8 mouse cellular contexts compared by ENCODE assay signal in genomic region chrX:74245107-74245506, GRCm38 (mm10). TPM values are rescaled to one million over a fixed set of nuclear protein-coding genes. Genes with fewer than 3 reads are reported as not detected.
DNase-seq lines count a peak whose midpoint lies in the region; ATAC-seq and TF ChIP-seq lines count a peak whose summit lies in the region.

No protein-coding gene starts in this region.

- no peak for DNase-seq in lung, adult 2 months
- DNase-seq in lung, postnatal 36 days, result no peak
- DNase-seq in ovary, postnatal 14 days (ENCODE audit: low spot score), result no peak
- DNase-seq in c-Kit-positive CD71-positive TER-119-positive erythroid progenitor cells, embryonic 14.5 days (ENCODE audit: low spot score), result no peak
- DNase-seq in cerebellum, adult 9-10 months, result no peak

- peak overlapping the region; percentile 79 for H3K4me3 ChIP-seq in lung, adult 2 months (replicated peaks; ENCODE audit: extremely low read depth, low read depth, low read length)
- H3K4me3 ChIP-seq in embryonic facial prominence, embryonic 12.5 days, result peak overlapping the region; percentile 57
- H3K4me3 ChIP-seq in intestine, embryonic 15.5 days (replicated peaks), result peak overlapping the region; percentile 49
- peak overlapping the region; percentile 58 for H3K4me3 ChIP-seq in neural tube, embryonic 13.5 days

- no peak for TF ChIP-seq CTCF in lung, adult 2 months (IDR thresholded peaks at IDR 0.05; ENCODE audit: insufficient read depth, low read length)

- TF ChIP-seq POLR2A in lung, adult 2 months (IDR thresholded peaks at IDR 0.05; ENCODE audit: borderline replicate concordance, extremely low read depth, low read depth, low read length), result no peak

- H3K36me3 ChIP-seq in embryonic facial prominence, embryonic 12.5 days, result peaks cover 29% of the 10 kb centered on the region
- 0 out of 2 replicates have a peak, but pooled peaks cover 3% of the 10 kb centered on the region for H3K36me3 ChIP-seq in intestine, embryonic 15.5 days
- peaks cover 33% of the 10 kb centered on the region for H3K36me3 ChIP-seq in neural tube, embryonic 13.5 days

- no peaks in the 10 kb centered on the region; the same call in 1 of the 2 replicates for H3K4me1 ChIP-seq in lung, adult 2 months (ENCODE audit: control insufficient read depth, insufficient read depth, low read length)
- H3K4me1 ChIP-seq in embryonic facial prominence, embryonic 12.5 days, result peaks cover 8% of the 10 kb centered on the region; the same call in 1 of the 2 replicates
- H3K4me1 ChIP-seq in intestine, embryonic 15.5 days (replicated peaks), result no peaks in the 10 kb centered on the region
- H3K4me1 ChIP-seq in neural tube, embryonic 13.5 days (replicated peaks), result peaks cover 25% of the 10 kb centered on the region

- no peaks in the 10 kb centered on the region for H3K9me3 ChIP-seq in embryonic facial prominence, embryonic 12.5 days
- no peaks in the 10 kb centered on the region for H3K9me3 ChIP-seq in intestine, embryonic 15.5 days
- no peaks in the 10 kb centered on the region for H3K9me3 ChIP-seq in neural tube, embryonic 13.5 days

- H3K9ac ChIP-seq in embryonic facial prominence, embryonic 12.5 days, result peak overlapping the region; percentile 80
- peak overlapping the region; percentile 58 for H3K9ac ChIP-seq in intestine, embryonic 15.5 days
- peak overlapping the region; percentile 85 for H3K9ac ChIP-seq in neural tube, embryonic 13.5 days

- H3K27me3 ChIP-seq in embryonic facial prominence, embryonic 12.5 days, result no peaks in the 10 kb centered on the region
- no peaks in the 10 kb centered on the region for H3K27me3 ChIP-seq in intestine, embryonic 15.5 days (replicated peaks)
- no peaks in the 10 kb centered on the region for H3K27me3 ChIP-seq in neural tube, embryonic 13.5 days

- peak overlapping the region; percentile 59 for H3K4me2 ChIP-seq in embryonic facial prominence, embryonic 12.5 days (replicated peaks)
- H3K4me2 ChIP-seq in intestine, embryonic 15.5 days (replicated peaks), result peak overlapping the region; percentile 55
- peak overlapping the region; percentile 61 for H3K4me2 ChIP-seq in neural tube, embryonic 13.5 days

- H3K27ac ChIP-seq in embryonic facial prominence, embryonic 12.5 days, result peak overlapping the region; percentile 92
- peak overlapping the region; percentile 73 for H3K27ac ChIP-seq in intestine, embryonic 15.5 days
- peak overlapping the region; percentile 90 for H3K27ac ChIP-seq in neural tube, embryonic 13.5 days (replicated peaks)

- no peak for ATAC-seq in embryonic facial prominence, embryonic 12.5 days (ENCODE audit: insufficient number of reproducible peaks, insufficient read depth, low FRiP score, low TSS enrichment)
- no peak for ATAC-seq in intestine, embryonic 15.5 days
- no peak for ATAC-seq in neural tube, embryonic 13.5 days (ENCODE audit: low read depth)

- 28% methylated on average over 1 of the region's 1 CpGs for WGBS in lung, adult 2 months
- 27% methylated on average over 1 of the region's 1 CpGs for WGBS in embryonic facial prominence, embryonic 12.5 days
- 21% methylated on average over 1 of the region's 1 CpGs for WGBS in intestine, embryonic 15.5 days
- WGBS in neural tube, embryonic 13.5 days, result 37% methylated on average over 1 of the region's 1 CpGs

RNA-seq across cellular contexts. Expression of gene Flna, which starts 4.5 kb away (rescaled TPM):
- polyA plus RNA-seq in lung, adult 2 months (2012; rRNA removed), result 579 and 648 TPM in 2 replicates
- 359 and 360 TPM in 2 replicates for polyA plus RNA-seq in embryonic facial prominence, embryonic 12.5 days (2016; fragmentation: Nextera tagmentation; extraction: Ambion mirVana)
- 274 and 316 TPM in 2 replicates for polyA plus RNA-seq in intestine, embryonic 15.5 days (2015; fragmentation: Nextera tagmentation; extraction: Ambion mirVana)
- 90.3 and 102 TPM in 2 replicates for polyA plus RNA-seq in neural tube, embryonic 13.5 days (2015; fragmentation: Nextera tagmentation; extraction: Ambion mirVana)

RNA-seq across cellular contexts. Expression of gene Emd, which starts 9.4 kb away (rescaled TPM):
- polyA plus RNA-seq in lung, adult 2 months (2012; rRNA removed), result 63.1 and 63.9 TPM in 2 replicates
- 21.9 and 24.4 TPM in 2 replicates for polyA plus RNA-seq in embryonic facial prominence, embryonic 12.5 days (2016; fragmentation: Nextera tagmentation; extraction: Ambion mirVana)
- 21.7 and 25.7 TPM in 2 replicates for polyA plus RNA-seq in intestine, embryonic 15.5 days (2015; fragmentation: Nextera tagmentation; extraction: Ambion mirVana)
- 16.3 and 16.6 TPM in 2 replicates for polyA plus RNA-seq in neural tube, embryonic 13.5 days (2015; fragmentation: Nextera tagmentation; extraction: Ambion mirVana)

RNA-seq across cellular contexts. Expression of gene Rpl10, which starts 25.5 kb away (rescaled TPM):
- 1,085 and 1,289 TPM in 2 replicates for polyA plus RNA-seq in lung, adult 2 months (2012; rRNA removed)
- 745 and 775 TPM in 2 replicates for polyA plus RNA-seq in embryonic facial prominence, embryonic 12.5 days (2016; fragmentation: Nextera tagmentation; extraction: Ambion mirVana)
- polyA plus RNA-seq in intestine, embryonic 15.5 days (2015; fragmentation: Nextera tagmentation; extraction: Ambion mirVana), result 818 and 879 TPM in 2 replicates
- 582 and 609 TPM in 2 replicates for polyA plus RNA-seq in neural tube, embryonic 13.5 days (2015; fragmentation: Nextera tagmentation; extraction: Ambion mirVana)

RNA-seq across cellular contexts. Expression of gene Taz, which starts 36.6 kb away (rescaled TPM):
- polyA plus RNA-seq in lung, adult 2 months (2012; rRNA removed), result 99.6 and 108 TPM in 2 replicates
- polyA plus RNA-seq in embryonic facial prominence, embryonic 12.5 days (2016; fragmentation: Nextera tagmentation; extraction: Ambion mirVana), result 84.4 and 85.7 TPM in 2 replicates
- 74.9 and 81.1 TPM in 2 replicates for polyA plus RNA-seq in intestine, embryonic 15.5 days (2015; fragmentation: Nextera tagmentation; extraction: Ambion mirVana)
- polyA plus RNA-seq in neural tube, embryonic 13.5 days (2015; fragmentation: Nextera tagmentation; extraction: Ambion mirVana), result 80.2 and 86.0 TPM in 2 replicates

RNA-seq across cellular contexts. Expression of gene Dnase1l1, which starts 37.0 kb away (rescaled TPM):
- 26.1 and 38.3 TPM in 2 replicates for polyA plus RNA-seq in lung, adult 2 months (2012; rRNA removed)
- polyA plus RNA-seq in embryonic facial prominence, embryonic 12.5 days (2016; fragmentation: Nextera tagmentation; extraction: Ambion mirVana), result 9.1 and 9.6 TPM in 2 replicates
- polyA plus RNA-seq in intestine, embryonic 15.5 days (2015; fragmentation: Nextera tagmentation; extraction: Ambion mirVana), result 11.0 TPM in 2 replicates
- 3.4 and 4.5 TPM in 2 replicates for polyA plus RNA-seq in neural tube, embryonic 13.5 days (2015; fragmentation: Nextera tagmentation; extraction: Ambion mirVana)
